Mouse (Mus musculus): ENCODE data around the gene Fbxo17. TPM values are rescaled to one million over a fixed set of nuclear protein-coding genes. Genes with fewer than 3 reads are reported as not detected.

The Fbxo17 gene
- polyA plus RNA-seq, 1 experiment: not detected

DNA sequence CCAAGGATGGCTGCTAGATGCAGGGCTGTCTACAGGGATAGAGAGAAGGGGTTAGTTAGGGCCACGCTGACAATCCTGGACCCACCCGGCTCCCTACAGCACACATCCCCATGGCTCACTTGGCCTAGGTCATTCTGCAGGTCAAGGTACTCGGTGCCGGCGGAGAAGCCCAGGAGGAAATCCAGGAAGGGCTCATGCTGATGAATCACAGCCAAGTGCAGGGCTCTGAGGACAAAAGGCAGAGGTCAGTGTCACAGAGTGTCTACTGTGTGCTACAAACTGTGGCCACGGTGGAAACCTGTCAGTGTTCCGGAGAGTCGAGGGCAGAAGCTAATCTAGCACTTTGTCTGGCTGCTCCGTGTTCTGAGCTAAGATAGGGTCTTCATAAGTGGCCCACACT lies 45.3 kb downstream of the Fbxo17 start:
- TF ChIP-seq GATA1 (IDR thresholded peaks at IDR 0.05; ENCODE audit: borderline replicate concordance, low read length) (no peak), FLI1 (IDR thresholded peaks at IDR 0.05; ENCODE audit: low read length) (no peak)
- H3K4me1 ChIP-seq: peaks cover 32% of the 10 kb centered on the region
- H3K9me3 ChIP-seq: no peaks in the 10 kb centered on the region
- peaks cover under 1% of the 10 kb centered on the region for H3K27me3 ChIP-seq (replicated peaks)
- H3K36me3 ChIP-seq (replicated peaks; ENCODE audit: low read length): peaks cover 69% of the 10 kb centered on the region
- H3K4me3 ChIP-seq (replicated peaks): no peak overlapping the region

DNA sequence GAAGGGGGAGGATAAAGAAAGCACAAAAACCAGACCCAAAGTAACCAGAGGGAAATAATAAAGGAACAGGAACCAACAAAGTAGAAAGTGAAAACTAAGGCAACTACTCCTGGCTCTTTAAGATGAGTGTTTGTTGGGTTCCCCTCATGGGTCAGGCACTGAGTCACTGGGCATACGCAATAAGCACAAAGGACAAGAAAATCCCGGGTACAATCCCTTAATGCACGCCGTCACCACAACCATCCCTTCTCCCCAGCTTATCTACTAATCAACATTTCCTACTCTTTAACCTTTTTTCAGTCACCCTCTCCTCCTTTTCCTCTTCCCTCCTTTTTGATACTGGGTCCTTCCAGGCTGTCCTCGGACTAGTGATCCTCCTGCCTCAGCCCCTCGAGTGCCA lies 48.6 kb downstream of the Fbxo17 start:
- H3K4me1 ChIP-seq: peaks cover 52% of the 10 kb centered on the region
- H3K4me3 ChIP-seq (replicated peaks): peak overlapping the region; percentile 97
- no peaks in the 10 kb centered on the region for H3K27me3 ChIP-seq (replicated peaks)
- H3K36me3 ChIP-seq (replicated peaks; ENCODE audit: low read length): peaks cover 37% of the 10 kb centered on the region
- TF ChIP-seq FLI1 (IDR thresholded peaks at IDR 0.05; ENCODE audit: low read length) (no peak), GATA1 (IDR thresholded peaks at IDR 0.05; ENCODE audit: borderline replicate concordance, low read length) (no peak)
- H3K9me3 ChIP-seq: no peaks in the 10 kb centered on the region

DNA sequence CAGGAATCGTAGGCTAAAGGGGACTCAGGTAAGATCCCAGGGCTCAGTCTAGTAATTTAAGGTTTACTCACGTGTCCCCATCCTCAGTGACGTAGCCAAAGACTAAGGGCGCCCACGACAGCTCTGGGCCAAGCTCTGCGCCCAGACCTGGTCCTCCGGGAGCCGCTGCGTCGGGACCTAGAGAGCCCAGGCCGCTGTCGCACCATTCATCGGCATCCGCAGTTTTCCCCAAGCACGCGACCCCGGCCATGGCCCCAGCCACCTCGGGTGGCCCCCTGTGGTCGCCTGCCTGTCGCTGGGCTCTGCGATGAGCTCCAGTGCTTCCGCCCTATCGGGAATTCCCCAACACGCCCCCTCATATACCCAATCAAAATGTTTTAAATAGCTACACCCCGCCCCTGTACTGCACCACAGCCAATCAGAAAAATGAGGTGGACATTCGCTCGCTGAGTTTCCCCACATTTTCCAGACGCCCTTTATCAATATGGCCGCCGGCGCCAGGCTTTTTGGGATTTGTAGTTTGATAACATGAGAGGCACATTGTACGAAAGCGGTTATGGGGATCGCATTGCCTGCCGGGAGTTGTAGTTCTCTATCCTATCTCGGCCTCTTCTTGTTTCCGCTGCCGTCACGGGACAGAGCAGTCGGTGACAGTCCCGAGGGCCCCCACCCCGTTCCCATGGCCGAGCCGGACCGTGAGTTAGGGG lies 49.7 kb downstream of the Fbxo17 start, which contains the start of gene Sirt2:
Sirt2 (plus strand) TSS at position 563 of the 707 bp plus-strand sequence.
- H3K4me1 ChIP-seq: peaks cover 61% of the 10 kb centered on the region
- peak within 1 kb of the TSS; percentile 97 for H3K4me3 ChIP-seq (replicated peaks)
- TF ChIP-seq FLI1 (IDR thresholded peaks at IDR 0.05; ENCODE audit: low read length) (no peak), GATA1 (IDR thresholded peaks at IDR 0.05; ENCODE audit: borderline replicate concordance, low read length) (no peak)

DNA sequence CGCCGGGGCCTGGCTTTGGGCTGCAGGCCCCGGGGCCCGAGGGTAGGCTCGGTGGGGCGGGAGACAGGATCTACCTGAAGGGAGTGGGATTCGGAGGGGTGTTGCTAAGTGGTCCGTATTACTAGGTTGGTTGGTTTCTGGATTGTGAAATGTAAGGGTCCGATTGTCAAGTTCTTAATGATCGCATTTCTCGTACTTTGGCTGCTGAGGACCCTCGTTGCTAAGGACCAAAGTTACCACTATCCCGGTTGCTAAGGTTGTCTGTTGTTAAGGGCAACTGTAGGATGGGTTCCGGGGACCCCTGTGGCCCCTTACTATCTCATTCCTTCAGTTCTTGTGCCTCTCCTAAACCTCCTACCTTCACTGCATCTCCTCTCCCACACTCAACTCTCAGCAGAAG lies 50.3 kb downstream of the Fbxo17 start:
- peak overlapping the region; percentile 97 for H3K4me3 ChIP-seq (replicated peaks)

More for the DNA sequence above, 49.7 kb downstream of the Fbxo17 start, which contains the start of gene Sirt2:
- peaks cover 35% of the 10 kb centered on the region for H3K36me3 ChIP-seq (replicated peaks; ENCODE audit: low read length)
- no peaks in the 10 kb centered on the region for H3K27me3 ChIP-seq (replicated peaks)
- H3K9me3 ChIP-seq: no peaks in the 10 kb centered on the region

DNA sequence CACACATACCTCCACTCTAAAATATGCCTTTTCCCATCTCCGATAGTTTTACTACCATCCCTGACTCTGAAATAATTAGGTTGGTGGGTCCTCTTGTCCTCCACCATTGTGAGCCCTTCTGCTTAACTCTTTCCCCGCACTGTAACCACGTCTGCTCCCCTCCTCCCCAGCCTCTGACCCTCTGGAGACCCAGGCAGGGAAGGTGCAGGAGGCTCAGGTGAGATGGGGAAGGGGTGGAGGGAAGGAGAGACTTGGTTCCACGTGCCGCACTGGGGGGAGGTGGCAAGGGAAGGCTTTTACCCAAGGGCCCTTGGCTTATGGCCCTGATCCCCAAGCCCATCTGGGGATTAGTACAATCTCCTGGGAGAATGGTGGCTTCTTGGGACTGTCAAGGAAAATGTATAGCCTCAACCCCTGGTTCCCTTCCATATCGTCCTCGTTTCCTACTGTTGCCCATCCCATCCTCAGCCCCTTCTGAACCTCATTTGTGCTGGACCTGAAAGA lies 50.9 kb downstream of the Fbxo17 start, which contains the start of gene Nfkbib:
Nfkbib (minus strand) TSS at position 51 of the 504 bp plus-strand sequence.
- no peaks in the 10 kb centered on the region for H3K9me3 ChIP-seq
- TF ChIP-seq GATA1 (IDR thresholded peaks at IDR 0.05; ENCODE audit: borderline replicate concordance, low read length): no peak
- no peak for TF ChIP-seq FLI1 (IDR thresholded peaks at IDR 0.05; ENCODE audit: low read length)
- H3K4me3 ChIP-seq (replicated peaks): peak within 1 kb of the TSS; percentile 97
- peaks cover 66% of the 10 kb centered on the region for H3K4me1 ChIP-seq
- H3K36me3 ChIP-seq (replicated peaks; ENCODE audit: low read length): peaks cover 35% of the 10 kb centered on the region
- no peaks in the 10 kb centered on the region for H3K27me3 ChIP-seq (replicated peaks)

More for the DNA sequence above, 50.3 kb downstream of the Fbxo17 start:
- Histone ChIP-seq H3K36me3 (replicated peaks; ENCODE audit: low read length) (peaks cover 35% of the 10 kb centered on the region), H3K4me1 (peaks cover 65% of the 10 kb centered on the region), H3K9me3 (no peaks in the 10 kb centered on the region), H3K27me3 (replicated peaks) (no peaks in the 10 kb centered on the region)
- no peak for TF ChIP-seq FLI1 (IDR thresholded peaks at IDR 0.05; ENCODE audit: low read length)
- TF ChIP-seq GATA1 (IDR thresholded peaks at IDR 0.05; ENCODE audit: borderline replicate concordance, low read length): no peak

DNA sequence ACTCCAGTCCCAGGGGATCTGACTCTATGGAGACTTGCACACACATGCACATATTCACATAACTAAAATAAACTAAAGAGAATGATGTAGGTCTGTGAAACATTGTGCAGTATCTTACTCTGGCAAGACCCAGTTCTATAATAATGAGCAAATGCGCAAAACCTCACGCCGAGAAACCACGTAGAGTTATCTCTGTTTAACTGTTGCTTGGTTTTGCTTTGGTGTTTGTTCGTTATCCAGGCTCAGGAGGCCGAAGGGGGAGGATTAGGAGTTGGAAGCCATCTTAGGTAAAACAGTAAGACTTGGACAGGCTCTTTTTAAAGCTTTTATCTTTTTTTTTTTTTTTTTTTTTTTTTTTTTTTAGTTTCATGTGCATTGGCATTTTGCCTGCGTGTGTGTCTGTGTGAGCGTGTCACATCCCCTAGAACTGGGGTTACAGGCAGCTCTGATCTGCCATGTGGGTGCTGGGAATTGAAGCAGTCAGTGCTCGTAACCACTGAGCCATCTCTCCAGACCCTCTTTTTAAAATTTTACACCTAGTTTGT lies 52.9 kb downstream of the Fbxo17 start:
- Histone ChIP-seq H3K9me3 (no peaks in the 10 kb centered on the region), H3K36me3 (replicated peaks; ENCODE audit: low read length) (peaks cover 39% of the 10 kb centered on the region), H3K27me3 (replicated peaks) (no peaks in the 10 kb centered on the region), H3K4me3 (replicated peaks) (no peak overlapping the region), H3K4me1 (peaks cover 68% of the 10 kb centered on the region)
- TF ChIP-seq GATA1 (IDR thresholded peaks at IDR 0.05; ENCODE audit: borderline replicate concordance, low read length) (no peak), FLI1 (IDR thresholded peaks at IDR 0.05; ENCODE audit: low read length) (no peak)

DNA sequence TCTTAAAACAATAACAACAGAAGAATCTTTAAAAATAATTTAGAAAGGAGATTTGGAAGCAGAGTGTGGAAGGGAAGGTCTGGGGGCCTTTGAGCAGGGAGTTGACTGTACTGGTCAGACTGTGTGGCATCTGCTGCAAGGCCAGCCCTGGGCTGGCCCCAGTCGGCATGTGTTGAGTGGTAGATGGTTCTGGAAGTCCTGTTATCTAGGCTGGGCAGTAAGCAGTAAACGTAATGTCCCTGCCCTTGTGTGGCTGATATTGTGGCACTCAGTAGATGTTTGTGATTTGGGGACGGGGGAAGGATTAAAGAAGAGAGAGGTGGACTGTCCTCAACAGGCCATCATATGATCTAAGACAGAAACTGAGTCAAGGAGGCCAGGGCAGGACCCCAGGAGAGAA lies 53.7 kb downstream of the Fbxo17 start:
- H3K4me1 ChIP-seq: peaks cover 59% of the 10 kb centered on the region
- no peak overlapping the region for H3K4me3 ChIP-seq (replicated peaks)
- no peaks in the 10 kb centered on the region for H3K9me3 ChIP-seq
- TF ChIP-seq FLI1 (IDR thresholded peaks at IDR 0.05; ENCODE audit: low read length): no peak
- no peak for TF ChIP-seq GATA1 (IDR thresholded peaks at IDR 0.05; ENCODE audit: borderline replicate concordance, low read length)
- H3K36me3 ChIP-seq (replicated peaks; ENCODE audit: low read length): peaks cover 47% of the 10 kb centered on the region
- no peaks in the 10 kb centered on the region for H3K27me3 ChIP-seq (replicated peaks)

DNA sequence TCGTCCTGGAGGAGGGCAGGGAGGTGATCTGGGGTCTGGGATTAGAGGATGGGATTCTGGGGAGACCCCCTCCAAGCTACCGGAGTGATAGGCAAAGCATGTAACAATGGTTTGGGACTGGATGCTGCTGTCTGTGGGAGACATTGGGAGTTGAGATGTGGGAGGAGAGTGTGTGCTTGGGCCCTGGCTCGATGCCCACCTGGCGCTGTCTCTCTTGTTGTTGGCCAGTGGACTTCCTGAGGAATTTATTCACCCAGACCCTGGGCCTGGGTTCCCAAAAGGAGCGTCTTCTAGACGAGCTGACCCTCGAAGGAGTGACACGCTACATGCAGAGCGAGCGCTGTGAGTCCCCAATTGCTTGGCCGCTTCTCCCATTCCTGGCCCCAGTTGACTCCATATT lies 55.3 kb downstream of the Fbxo17 start:
- peaks cover 54% of the 10 kb centered on the region for H3K4me1 ChIP-seq
- no peak overlapping the region for H3K4me3 ChIP-seq (replicated peaks)
- H3K27me3 ChIP-seq (replicated peaks): no peaks in the 10 kb centered on the region
- H3K36me3 ChIP-seq (replicated peaks; ENCODE audit: low read length): peaks cover 61% of the 10 kb centered on the region
- TF ChIP-seq FLI1 (IDR thresholded peaks at IDR 0.05; ENCODE audit: low read length): no peak
- TF ChIP-seq GATA1 (IDR thresholded peaks at IDR 0.05; ENCODE audit: borderline replicate concordance, low read length): no peak
- H3K9me3 ChIP-seq: no peaks in the 10 kb centered on the region

DNA sequence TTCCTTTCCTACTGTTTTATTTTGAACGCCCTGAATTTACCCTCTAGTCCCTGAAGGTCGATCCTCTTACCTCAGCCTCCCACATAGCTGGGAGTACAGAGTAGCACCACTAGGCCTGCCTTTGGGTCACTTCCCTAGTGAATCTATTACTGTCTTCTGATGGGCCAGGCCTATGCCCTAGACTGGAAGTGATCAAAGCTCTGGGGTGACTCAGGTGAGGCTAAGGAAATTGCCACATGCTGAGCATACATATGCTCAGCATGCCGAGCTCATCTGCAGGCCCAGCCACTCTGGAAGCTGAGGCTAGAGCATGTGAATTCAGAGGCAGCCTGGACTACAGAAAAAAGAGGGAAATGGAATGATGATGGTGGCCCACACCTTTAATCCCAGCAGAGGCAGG lies 56.6 kb downstream of the Fbxo17 start:
- peaks cover 71% of the 10 kb centered on the region for H3K36me3 ChIP-seq (replicated peaks; ENCODE audit: low read length)
- no peak for TF ChIP-seq FLI1 (IDR thresholded peaks at IDR 0.05; ENCODE audit: low read length)
- no peak for TF ChIP-seq GATA1 (IDR thresholded peaks at IDR 0.05; ENCODE audit: borderline replicate concordance, low read length)
- H3K4me1 ChIP-seq: peaks cover 41% of the 10 kb centered on the region
- H3K9me3 ChIP-seq: no peaks in the 10 kb centered on the region
- no peak overlapping the region for H3K4me3 ChIP-seq (replicated peaks)
- no peaks in the 10 kb centered on the region for H3K27me3 ChIP-seq (replicated peaks)

DNA sequence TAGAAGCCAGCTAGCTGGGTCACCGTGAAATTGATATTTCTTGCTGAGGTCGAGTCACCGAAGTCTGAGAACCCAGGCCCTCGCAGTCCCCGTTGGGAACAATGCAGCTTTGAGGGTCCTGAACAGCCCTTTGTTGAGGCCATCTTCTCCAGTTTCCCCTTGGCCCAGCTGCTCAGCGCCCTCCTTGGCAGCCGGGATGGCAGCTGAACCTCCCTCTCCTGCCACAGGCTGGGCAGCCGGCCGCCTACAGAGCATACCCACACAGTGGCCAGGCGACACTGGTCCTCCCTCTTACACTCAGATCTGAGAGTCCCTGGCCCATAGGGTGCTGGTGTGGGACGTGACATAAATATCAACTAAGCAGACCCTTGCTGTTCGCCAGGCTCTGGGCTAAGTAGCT lies 57.6 kb downstream of the Fbxo17 start:
- no peak overlapping the region for H3K4me3 ChIP-seq (replicated peaks)

More for the DNA sequence above, 57.6 kb downstream of the Fbxo17 start:
- H3K4me1 ChIP-seq: peaks cover 37% of the 10 kb centered on the region
- no peaks in the 10 kb centered on the region for H3K27me3 ChIP-seq (replicated peaks)
- TF ChIP-seq GATA1 (IDR thresholded peaks at IDR 0.05; ENCODE audit: borderline replicate concordance, low read length) (no peak), FLI1 (IDR thresholded peaks at IDR 0.05; ENCODE audit: low read length) (no peak)
- H3K36me3 ChIP-seq (replicated peaks; ENCODE audit: low read length): peaks cover 78% of the 10 kb centered on the region
- no peaks in the 10 kb centered on the region for H3K9me3 ChIP-seq

Measured in megakaryocyte, embryonic 14.5 days (primary cell).